Mouse (Mus musculus) C2C12 (cell line): ENCODE results near the gene Nelfb.

ENCODE experiments used
- CEBPB ChIP-seq: IDR thresholded peaks from one replicate; pipeline ENCODE4 v1.6.1; 2011; ENCODE audit warnings: low read depth, mild to moderate bottlenecking, control low read depth, moderate library complexity
- CTCF ChIP-seq: IDR thresholded peaks from one replicate; pipeline ENCODE4 v1.5.1; 2011; ENCODE audit not compliant: control insufficient read depth, insufficient read depth, insufficient read length
- USF1 ChIP-seq: IDR thresholded peaks from one replicate; pipeline ENCODE4 v1.6.1; 2011; ENCODE audit warnings: low read depth, mild to moderate bottlenecking, control low read depth, moderate library complexity

GRCm38 (mm10) chr2:25226864-25227263 lies 15.6 kb upstream of the Nelfb start:
- TF ChIP-seq CTCF (no peak), USF1 (no peak), CEBPB (no peak)
